In the genomic region with DNA sequence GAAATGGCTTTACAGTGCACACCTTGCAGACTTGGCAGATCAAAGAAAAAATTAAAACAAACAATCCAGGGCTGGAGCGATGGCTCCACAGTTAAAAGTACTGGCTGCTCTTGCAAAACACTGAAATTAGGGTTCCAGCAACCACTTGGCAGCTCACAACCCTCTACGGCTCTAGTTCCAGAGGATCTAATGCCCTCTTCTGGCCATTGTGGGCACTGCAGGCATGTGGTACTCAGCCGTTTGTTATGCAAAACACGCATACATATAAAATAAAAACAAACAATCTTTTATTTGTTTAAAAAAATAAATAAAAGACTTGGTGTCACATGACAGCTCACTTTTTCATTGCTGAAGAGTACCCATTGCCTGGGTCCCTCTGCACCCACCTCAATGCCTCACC, we compare ENCODE assay signal across 2 mouse cellular contexts.
TF ChIP-seq lines count a peak whose summit lies in the region.

No protein-coding gene starts in this region.

TF ChIP-seq in C2C12, 6 proteins besides CTCF, POLR2A, EP300 and RAD21 (continued from another document):
- TF ChIP-seq MYOD1 (IDR thresholded peaks at IDR 0.05; ENCODE audit: control insufficient read depth, insufficient read length, low read depth) = no peak
- TF ChIP-seq MYOG (IDR thresholded peaks at IDR 0.05; ENCODE audit: control insufficient read depth, extremely low read depth, insufficient read length) = no peak
- TF ChIP-seq MAX (IDR thresholded peaks at IDR 0.05) = no peak
- TF ChIP-seq CEBPB (IDR thresholded peaks at IDR 0.05; ENCODE audit: low read depth) = no peak
TF ChIP-seq in C2C12: peak in this region for 0.

TF ChIP-seq in MEL, 35 proteins besides CTCF, POLR2A, EP300 and RAD21 (continued from another document):
- TF ChIP-seq MYC (IDR thresholded peaks at IDR 0.05; ENCODE audit: low read depth, low read length) = 0 out of 2 replicates have a peak, but pooled peaks have one; percentile 54
- TF ChIP-seq MEF2A (IDR thresholded peaks at IDR 0.05; ENCODE audit: extremely low read depth, insufficient replicate concordance, low read depth, low read length, poor library complexity, severe bottlenecking) = no peak
- peak; percentile 72 for TF ChIP-seq ZC3H11A (IDR thresholded peaks at IDR 0.05; ENCODE audit: low read depth, low read length)
- TF ChIP-seq E2F4 (IDR thresholded peaks at IDR 0.05; ENCODE audit: borderline replicate concordance, low read depth, low read length) = no peak
- TF ChIP-seq HCFC1 (IDR thresholded peaks at IDR 0.05; ENCODE audit: low read depth, low read length) = 0 out of 2 replicates have a peak, but pooled peaks have one; percentile 34
- TF ChIP-seq SMC3 (IDR thresholded peaks at IDR 0.05; ENCODE audit: low read depth, low read length) = peak; percentile 80
